Mouse (Mus musculus): ENCODE results near the gene Rpa1. TPM values are rescaled to one million over a fixed set of nuclear protein-coding genes. Genes with fewer than 3 reads are reported as not detected.
"Not testable (repeated sequence)": the region's sequence is repeated elsewhere in the genome, so short reads cannot be mapped to it uniquely, and the experiment has no call there.

Rpa1 gene
- total RNA-seq (2021), result 10 to 100 TPM; 42.4 TPM

GRCm38 (mm10) chr11:75348199-75348889 is at the start of gene Rpa1, which contains the start of gene Smyd4:
Rpa1 (minus strand) TSS chr11:75348324.
Smyd4 (plus strand) TSS chr11:75348433.
- intact Hi-C loops (cut with DNase I), result no loop called here
- DNase-seq (ENCODE audit: extremely low spot score in 1 of 2, low spot score in 2 of 2), result peak; percentile 92 to 97

GRCm38 (mm10) chr11:75397452-75397851 is 49.3 kb upstream of the Rpa1 start:
- no peak for DNase-seq (ENCODE audit: extremely low spot score in 1 of 2, low spot score in 2 of 2)
- intact Hi-C loops (cut with DNase I), result no loop called here

GRCm38 (mm10) chr11:75395611-75396010 is 47.5 kb upstream of the Rpa1 start:
- no peak for DNase-seq (ENCODE audit: extremely low spot score in 1 of 2, low spot score in 2 of 2)
- intact Hi-C loops (cut with DNase I), result no loop called here

GRCm38 (mm10) chr11:75383529-75383928 is 35.4 kb upstream of the Rpa1 start:
- intact Hi-C loops (cut with DNase I); DNase-seq (ENCODE audit: extremely low spot score in 1 of 2, low spot score in 2 of 2): not testable (repeated sequence)

GRCm38 (mm10) chr11:75378786-75379185 is 30.7 kb upstream of the Rpa1 start:
- intact Hi-C loops (cut with DNase I); DNase-seq (ENCODE audit: extremely low spot score in 1 of 2, low spot score in 2 of 2): not testable (repeated sequence)

GRCm38 (mm10) chr11:75377125-75377524 is 29.0 kb upstream of the Rpa1 start:
- intact Hi-C loops (cut with DNase I), result no loop called here
- DNase-seq (ENCODE audit: extremely low spot score in 1 of 2, low spot score in 2 of 2), result no peak

- no peak for DNase-seq (ENCODE audit: extremely low spot score in 1 of 2, low spot score in 2 of 2)
- intact Hi-C loops (cut with DNase I), result loop anchor here (1.0 kb wide), 1 partner anchor 11 kb away; no protein-coding TSS in a partner anchor
These were observed 7.4 kb upstream of the Rpa1 start for GRCm38 (mm10) chr11:75355475-75355874.

GRCm38 (mm10) chr11:75351225-75351624 is 3.1 kb upstream of the Rpa1 start:
- no peak for DNase-seq (ENCODE audit: extremely low spot score in 1 of 2, low spot score in 2 of 2)
- intact Hi-C loops (cut with DNase I), result loop anchor here (5.0 kb wide), 1 partner anchor 36 kb away; no protein-coding TSS in a partner anchor

- intact Hi-C loops (cut with DNase I), result no loop called here
- DNase-seq (ENCODE audit: extremely low spot score in 1 of 2, low spot score in 2 of 2), result no peak
These were observed 752 bp upstream of the Rpa1 start for GRCm38 (mm10) chr11:75348890-75349261.

- intact Hi-C loops (cut with DNase I), result no loop called here
- no peak for DNase-seq (ENCODE audit: extremely low spot score in 1 of 2, low spot score in 2 of 2)
These were observed 528 bp downstream of the Rpa1 start for GRCm38 (mm10) chr11:75347596-75347995.

- intact Hi-C loops (cut with DNase I), result no loop called here
- no peak for DNase-seq (ENCODE audit: extremely low spot score in 1 of 2, low spot score in 2 of 2)
These were observed 937 bp downstream of the Rpa1 start for GRCm38 (mm10) chr11:75347188-75347585.

GRCm38 (mm10) chr11:75346556-75347187 is 1.5 kb downstream of the Rpa1 start:
- no peak for DNase-seq (ENCODE audit: extremely low spot score in 1 of 2, low spot score in 2 of 2)
- intact Hi-C loops (cut with DNase I), result no loop called here

- DNase-seq (ENCODE audit: extremely low spot score in 1 of 2, low spot score in 2 of 2), result no peak
These were observed 3.4 kb downstream of the Rpa1 start for GRCm38 (mm10) chr11:75344716-75345115.

GRCm38 (mm10) chr11:75344163-75344562 is 4.0 kb downstream of the Rpa1 start:
- intact Hi-C loops (cut with DNase I), result no loop called here
- no peak for DNase-seq (ENCODE audit: extremely low spot score in 1 of 2, low spot score in 2 of 2)

More at GRCm38 (mm10) chr11:75344716-75345115, 3.4 kb downstream of the Rpa1 start:
- intact Hi-C loops (cut with DNase I), result no loop called here

- intact Hi-C loops (cut with DNase I), result no loop called here
- no peak for DNase-seq (ENCODE audit: extremely low spot score in 1 of 2, low spot score in 2 of 2)
These were observed 5.0 kb downstream of the Rpa1 start for GRCm38 (mm10) chr11:75343096-75343495.

GRCm38 (mm10) chr11:75340698-75341345 is 7.3 kb downstream of the Rpa1 start:
- no peak for DNase-seq (ENCODE audit: extremely low spot score in 1 of 2, low spot score in 2 of 2)
- intact Hi-C loops (cut with DNase I), result no loop called here

- DNase-seq (ENCODE audit: extremely low spot score in 1 of 2, low spot score in 2 of 2), result no peak
- intact Hi-C loops (cut with DNase I), result no loop called here
These were observed 8.0 kb downstream of the Rpa1 start for GRCm38 (mm10) chr11:75340076-75340475.

GRCm38 (mm10) chr11:75337246-75337645 is 10.9 kb downstream of the Rpa1 start:
- DNase-seq (ENCODE audit: extremely low spot score in 1 of 2, low spot score in 2 of 2), result no peak
- intact Hi-C loops (cut with DNase I), result no loop called here

GRCm38 (mm10) chr11:75336676-75337075 is 11.4 kb downstream of the Rpa1 start:
- DNase-seq (ENCODE audit: extremely low spot score in 1 of 2, low spot score in 2 of 2), result no peak
- intact Hi-C loops (cut with DNase I), result no loop called here

- intact Hi-C loops (cut with DNase I), result no loop called here
- DNase-seq (ENCODE audit: extremely low spot score in 1 of 2, low spot score in 2 of 2), result no peak
These were observed 22.2 kb downstream of the Rpa1 start for GRCm38 (mm10) chr11:75325969-75326311.

All from left cerebral cortex, postnatal 10 days (tissue).